Mouse (Mus musculus): ENCODE measurements around the gene Atrx. TPM values are rescaled to one million over a fixed set of nuclear protein-coding genes. Genes with fewer than 3 reads are reported as not detected.
"Not testable (repeated sequence)": the region's sequence is repeated elsewhere in the genome, so short reads cannot be mapped to it uniquely, and the experiment has no call there.

Atrx gene
- 41.5 and 62.7 TPM in 2 replicates for polyA plus RNA-seq (2012; rRNA removed)

DNA sequence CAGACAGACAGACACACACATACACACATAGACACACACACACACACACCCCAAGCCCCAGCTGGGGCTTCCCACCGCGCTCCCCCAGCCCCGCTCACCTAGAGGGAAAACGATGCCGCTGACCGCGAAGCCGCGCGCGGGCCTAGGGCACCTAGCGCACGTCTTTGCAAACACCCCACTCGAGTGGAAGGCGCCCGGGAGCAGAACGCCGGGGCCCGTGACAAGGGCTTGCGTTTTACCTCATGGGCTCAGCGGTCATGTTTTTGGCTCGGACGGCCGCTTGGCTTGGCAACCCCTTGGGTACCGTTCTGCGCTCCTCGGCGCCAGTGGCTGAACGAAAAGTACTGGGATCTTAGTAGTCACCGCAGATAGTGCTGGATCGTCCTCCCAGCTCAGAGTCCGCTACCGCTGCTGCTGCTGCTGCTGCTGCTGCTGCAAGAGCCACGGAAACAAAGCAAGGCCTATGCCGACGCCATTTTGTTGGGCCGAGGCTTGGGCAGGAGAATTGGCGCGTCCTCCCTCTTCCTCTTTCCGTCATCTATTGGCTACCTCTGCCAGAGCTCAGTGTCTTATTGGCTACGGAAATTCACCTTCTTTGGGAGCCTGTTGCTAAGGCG, at the start of gene Atrx:
Atrx (minus strand) TSS at position 543 of the 617 bp plus-strand sequence.
- H3K4me1 ChIP-seq (ENCODE audit: control insufficient read depth, insufficient read depth, low read length), result peaks cover 12% of the 10 kb centered on the region
- TF ChIP-seq POLR2A (IDR thresholded peaks at IDR 0.05; ENCODE audit: borderline replicate concordance, extremely low read depth, low read depth, low read length), result peak; percentile 84; the same call in 1 of the 2 replicates
- no peak for TF ChIP-seq CTCF (IDR thresholded peaks at IDR 0.05; ENCODE audit: insufficient read depth, low read length)
- peak; percentile 65 for DNase-seq
- WGBS, result 32% methylated on average over 42 of the region's 42 CpGs
- H3K4me3 ChIP-seq (replicated peaks; ENCODE audit: extremely low read depth, low read depth, low read length), result peak within 1 kb of the TSS; percentile 85

DNA sequence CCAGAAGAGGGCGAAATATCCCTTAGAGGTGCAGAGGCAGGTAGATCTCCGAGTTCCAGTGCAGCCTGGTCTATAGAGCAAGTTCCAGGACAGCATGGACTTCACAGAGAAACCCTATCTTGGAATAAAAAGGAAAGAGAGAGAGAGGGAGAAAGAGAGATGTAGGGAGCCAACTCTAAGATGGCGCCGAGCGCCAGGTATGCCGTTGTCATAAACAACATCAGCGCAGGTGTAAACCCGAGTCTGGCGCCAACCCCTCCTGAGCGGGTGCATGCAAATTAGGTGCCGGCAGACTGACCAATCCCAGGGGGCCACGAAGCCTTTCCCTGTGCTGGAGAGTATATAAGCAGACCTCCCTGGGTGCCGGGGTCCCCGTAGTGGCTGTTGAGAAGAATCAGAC, 27.9 kb upstream of the Atrx start:
- not testable (repeated sequence) for DNase-seq; H3K4me3 ChIP-seq (replicated peaks; ENCODE audit: extremely low read depth, low read depth, low read length); H3K4me1 ChIP-seq (ENCODE audit: control insufficient read depth, insufficient read depth, low read length)
- WGBS, result 77% methylated on average over 14 of the region's 14 CpGs

- TF ChIP-seq POLR2A (IDR thresholded peaks at IDR 0.05; ENCODE audit: borderline replicate concordance, extremely low read depth, low read depth, low read length), result no peak
- TF ChIP-seq CTCF (IDR thresholded peaks at IDR 0.05; ENCODE audit: insufficient read depth, low read length), result no peak
- 66% methylated on average over 2 of the region's 2 CpGs for WGBS
- DNase-seq, result no peak
- no peaks in the 10 kb centered on the region for H3K4me1 ChIP-seq (ENCODE audit: control insufficient read depth, insufficient read depth, low read length)
- H3K4me3 ChIP-seq (replicated peaks; ENCODE audit: extremely low read depth, low read depth, low read length), result no peak overlapping the region
Measured at GRCm38 (mm10) chrX:105953999-105954398, 24.8 kb upstream of the Atrx start.

- DNase-seq, result no peak
- WGBS, result 32% methylated on average over 1 of the region's 1 CpGs
- Histone ChIP-seq H3K4me3 (replicated peaks; ENCODE audit: extremely low read depth, low read depth, low read length) (no peak overlapping the region), H3K4me1 (ENCODE audit: control insufficient read depth, insufficient read depth, low read length) (no peaks in the 10 kb centered on the region)
- TF ChIP-seq POLR2A (IDR thresholded peaks at IDR 0.05; ENCODE audit: borderline replicate concordance, extremely low read depth, low read depth, low read length) (no peak), CTCF (IDR thresholded peaks at IDR 0.05; ENCODE audit: insufficient read depth, low read length) (no peak)
Measured at GRCm38 (mm10) chrX:105946357-105946756, 17.2 kb upstream of the Atrx start.

DNA sequence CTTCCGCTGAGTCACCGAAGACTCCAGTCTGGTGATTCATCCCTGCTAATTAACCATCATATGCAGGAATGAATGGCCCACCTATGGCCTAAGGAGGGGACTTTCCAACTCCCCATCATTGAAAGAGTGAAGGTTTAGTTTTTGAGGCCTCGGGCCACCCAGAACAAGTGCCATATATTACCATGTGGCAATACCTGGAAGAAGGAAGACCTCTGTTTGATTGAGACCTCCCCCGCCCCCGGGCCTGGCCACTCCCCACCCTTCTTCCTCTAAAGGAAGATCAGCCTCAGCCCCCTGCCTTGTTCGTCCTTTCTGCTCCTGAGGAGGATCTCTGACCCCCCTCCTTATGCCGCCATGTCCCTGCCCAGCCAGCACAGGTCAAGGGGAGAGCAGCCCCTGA, 10.0 kb upstream of the Atrx start:
- TF ChIP-seq POLR2A (IDR thresholded peaks at IDR 0.05; ENCODE audit: borderline replicate concordance, extremely low read depth, low read depth, low read length) (no peak), CTCF (IDR thresholded peaks at IDR 0.05; ENCODE audit: insufficient read depth, low read length) (no peak)

DNA sequence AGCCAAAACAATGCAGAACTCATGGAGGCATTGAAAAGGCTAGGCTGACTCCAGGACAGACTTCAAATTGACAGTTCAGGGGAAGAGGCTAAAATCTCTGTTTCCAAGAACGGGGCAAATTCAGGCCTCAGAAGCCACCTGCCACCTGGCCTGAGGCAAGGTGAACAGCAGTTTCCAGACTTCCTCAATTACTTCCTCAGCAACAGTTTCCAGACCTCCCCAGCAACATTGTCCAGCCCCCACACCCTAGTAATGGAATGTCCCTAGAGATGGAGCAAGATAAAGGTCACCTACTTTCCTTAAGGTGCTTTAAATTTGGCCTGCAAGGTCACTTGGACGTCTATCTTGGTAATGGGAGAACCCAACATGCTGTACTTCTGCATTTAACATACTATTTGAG, 8.5 kb upstream of the Atrx start:
- TF ChIP-seq POLR2A (IDR thresholded peaks at IDR 0.05; ENCODE audit: borderline replicate concordance, extremely low read depth, low read depth, low read length) (no peak), CTCF (IDR thresholded peaks at IDR 0.05; ENCODE audit: insufficient read depth, low read length) (no peak)
- no peak overlapping the region for H3K4me3 ChIP-seq (replicated peaks; ENCODE audit: extremely low read depth, low read depth, low read length)
- WGBS, result 61% methylated on average over 2 of the region's 2 CpGs
- H3K4me1 ChIP-seq (ENCODE audit: control insufficient read depth, insufficient read depth, low read length), result no peaks in the 10 kb centered on the region; the same call in 1 of the 2 replicates
- no peak for DNase-seq

More for the DNA sequence above, 10.0 kb upstream of the Atrx start:
- 88% methylated on average over 7 of the region's 7 CpGs for WGBS
- no peak overlapping the region for H3K4me3 ChIP-seq (replicated peaks; ENCODE audit: extremely low read depth, low read depth, low read length)
- no peak for DNase-seq
- no peaks in the 10 kb centered on the region for H3K4me1 ChIP-seq (ENCODE audit: control insufficient read depth, insufficient read depth, low read length)

- H3K4me1 ChIP-seq (ENCODE audit: control insufficient read depth, insufficient read depth, low read length), result peaks cover 2% of the 10 kb centered on the region; the same call in 1 of the 2 replicates
- no peak for DNase-seq
- WGBS, result 51% methylated on average over 5 of the region's 5 CpGs
- TF ChIP-seq CTCF (IDR thresholded peaks at IDR 0.05; ENCODE audit: insufficient read depth, low read length) (no peak), POLR2A (IDR thresholded peaks at IDR 0.05; ENCODE audit: borderline replicate concordance, extremely low read depth, low read depth, low read length) (no peak)
- no peak overlapping the region for H3K4me3 ChIP-seq (replicated peaks; ENCODE audit: extremely low read depth, low read depth, low read length)
Measured at GRCm38 (mm10) chrX:105934341-105934740, 5.1 kb upstream of the Atrx start.

DNA sequence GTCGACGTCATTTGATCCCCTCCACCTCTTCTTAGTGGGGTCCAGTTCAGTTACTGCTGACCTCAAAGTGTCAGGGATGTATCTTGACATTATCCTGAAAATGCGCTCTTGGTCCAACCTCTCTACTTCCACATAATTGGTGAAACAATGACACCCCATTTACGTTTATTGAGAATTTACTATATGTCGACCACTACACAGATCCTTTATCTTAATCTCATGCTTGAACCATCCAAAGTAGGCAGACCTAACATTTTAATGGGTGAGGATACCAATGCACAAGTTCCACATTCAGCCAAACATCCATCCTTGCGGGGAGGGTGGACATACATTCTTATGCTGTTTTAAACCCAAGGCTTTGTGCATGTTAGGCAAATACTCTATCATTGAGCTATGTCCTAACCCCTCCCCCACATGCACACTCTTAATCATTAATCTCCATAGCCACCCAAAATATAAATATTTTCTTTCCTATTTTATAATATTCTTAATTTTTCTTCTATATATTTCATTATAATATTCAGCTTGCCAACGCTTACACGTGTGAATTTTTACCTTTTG, 355 bp upstream of the Atrx start:
- 34% methylated on average over 8 of the region's 8 CpGs for WGBS
- H3K4me1 ChIP-seq (ENCODE audit: control insufficient read depth, insufficient read depth, low read length), result peaks cover 12% of the 10 kb centered on the region
- DNase-seq, result no peak
- TF ChIP-seq CTCF (IDR thresholded peaks at IDR 0.05; ENCODE audit: insufficient read depth, low read length) (no peak), POLR2A (IDR thresholded peaks at IDR 0.05; ENCODE audit: borderline replicate concordance, extremely low read depth, low read depth, low read length) (no peak)
- peak overlapping the region; percentile 85 for H3K4me3 ChIP-seq (replicated peaks; ENCODE audit: extremely low read depth, low read depth, low read length)

- peak; percentile 44 for DNase-seq
Measured at GRCm38 (mm10) chrX:105927941-105928860, 1.0 kb downstream of the Atrx start.

More at GRCm38 (mm10) chrX:105927941-105928860, 1.0 kb downstream of the Atrx start:
- WGBS, result 24% methylated on average over 36 of the region's 69 CpGs
- TF ChIP-seq CTCF (IDR thresholded peaks at IDR 0.05; ENCODE audit: insufficient read depth, low read length), result no peak
- TF ChIP-seq POLR2A (IDR thresholded peaks at IDR 0.05; ENCODE audit: borderline replicate concordance, extremely low read depth, low read depth, low read length), result no peak
- Histone ChIP-seq H3K4me1 (ENCODE audit: control insufficient read depth, insufficient read depth, low read length) (peaks cover 12% of the 10 kb centered on the region), H3K4me3 (replicated peaks; ENCODE audit: extremely low read depth, low read depth, low read length) (peak overlapping the region; percentile 85)
